Mouse (Mus musculus) kidney, postnatal 4 days (tissue): ENCODE results near the gene Mcat.

Experiments
- DNase-seq, 2 experiments: peaks; one replicate each; pipeline ENCODE4 v3.0.0; 2021; ENCODE audit warnings: mixed read lengths in 2 of 2

Gene Mcat

DNA sequence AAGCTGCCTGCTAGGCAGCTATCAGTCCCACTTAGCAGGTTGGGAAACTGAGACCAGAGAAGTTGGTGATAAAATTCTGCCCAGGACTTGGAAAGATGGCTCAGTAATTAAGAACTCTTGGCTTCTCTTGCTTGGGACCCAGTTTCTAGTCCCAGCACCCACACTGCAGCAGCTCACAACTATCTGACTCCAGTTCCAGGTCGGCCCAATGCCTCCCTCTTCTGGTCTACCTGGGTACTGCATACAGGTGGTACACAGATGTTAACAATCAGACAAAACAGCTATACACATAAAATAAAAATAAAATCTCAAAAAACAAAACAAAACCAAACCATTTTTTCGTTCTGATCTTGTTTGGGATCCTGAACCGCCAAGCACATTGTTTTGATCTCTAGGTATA, 63.2 kb downstream of the Mcat start:
- DNase-seq = peak; percentile 46 to 51

GRCm38 (mm10) chr15:83499211-83499755, 64.3 kb downstream of the Mcat start:
- no peak for DNase-seq

DNA sequence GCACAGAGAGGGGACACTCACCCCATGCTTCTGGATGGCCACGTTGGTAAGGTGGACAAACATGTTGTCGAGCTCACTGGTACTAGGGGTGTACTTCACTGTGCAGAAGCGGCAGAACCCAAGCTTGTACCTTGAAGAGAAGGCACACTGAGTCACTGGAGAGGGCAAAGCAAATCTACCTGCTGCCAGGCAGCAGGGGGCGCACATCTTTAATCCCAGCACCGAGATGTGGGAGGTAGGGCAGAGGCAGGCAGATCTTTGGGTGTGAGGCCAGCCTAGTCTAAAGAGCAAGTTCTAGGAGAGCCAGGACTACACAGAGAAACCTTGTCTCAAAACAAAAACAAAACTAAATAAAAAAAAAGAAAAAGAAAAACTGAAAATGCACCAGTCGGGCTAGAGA, 66.3 kb downstream of the Mcat start:
- no peak for DNase-seq
